Mouse (Mus musculus): Measurements from ENCODE around the gene Nup160.

Gene Nup160

DNA sequence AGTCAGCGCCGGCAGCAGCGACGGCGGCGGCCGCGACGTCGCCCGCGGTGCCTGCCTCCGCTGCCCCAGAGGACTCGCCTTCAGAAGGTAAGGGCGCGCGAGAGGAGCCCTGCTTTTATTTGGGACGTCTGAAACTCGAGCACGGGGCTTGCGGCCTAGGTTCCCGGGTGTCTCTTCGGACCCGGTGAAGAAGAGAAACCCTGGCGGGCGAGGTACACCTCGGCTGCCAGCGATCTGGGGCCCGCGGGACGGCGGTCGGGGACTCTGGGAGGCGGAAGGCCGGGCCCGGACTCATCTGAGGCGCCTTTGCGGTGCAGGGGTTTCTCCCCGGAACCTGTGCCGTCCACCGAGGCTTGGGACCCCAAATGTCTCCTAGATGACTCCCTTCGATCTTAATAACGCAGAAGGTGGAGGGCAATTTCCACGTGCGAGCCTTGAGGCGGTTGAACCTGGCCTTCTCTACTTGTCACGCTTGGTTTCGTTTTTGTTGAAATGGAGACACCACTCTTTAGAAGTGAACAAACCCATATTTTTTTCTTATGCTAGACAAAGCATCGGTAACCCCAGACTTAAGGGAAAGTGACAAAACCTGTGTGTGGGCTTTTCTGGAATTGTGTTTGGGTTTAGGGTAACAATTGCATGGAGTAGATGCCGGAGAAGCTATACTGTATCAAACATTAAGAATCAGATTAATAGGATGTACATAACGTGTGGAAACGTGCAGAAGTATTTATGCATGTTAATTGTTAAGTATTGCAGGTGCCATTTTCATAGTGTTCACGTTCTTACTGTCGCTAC lies 68.9 kb downstream of the Nup160 start:
- DNase-seq = peak in 1 of 2 experiments; percentile 63

DNA sequence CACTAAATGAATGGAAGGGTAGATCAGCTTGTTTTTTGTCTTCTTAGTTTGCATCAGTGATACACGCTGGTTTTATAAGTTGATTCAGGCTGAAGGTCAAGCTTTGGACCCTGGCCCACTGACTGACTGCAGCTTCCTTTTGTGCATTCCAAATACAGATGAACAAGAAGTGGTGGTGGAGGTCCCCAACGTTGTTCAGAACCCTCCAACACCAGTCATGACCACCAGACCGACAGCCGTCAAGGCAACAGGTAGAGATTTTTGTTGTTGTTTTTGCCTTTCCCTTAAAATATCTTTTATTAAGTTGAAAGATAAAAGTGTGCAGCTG lies 69.5 kb downstream of the Nup160 start:
- no peak for DNase-seq

DNA sequence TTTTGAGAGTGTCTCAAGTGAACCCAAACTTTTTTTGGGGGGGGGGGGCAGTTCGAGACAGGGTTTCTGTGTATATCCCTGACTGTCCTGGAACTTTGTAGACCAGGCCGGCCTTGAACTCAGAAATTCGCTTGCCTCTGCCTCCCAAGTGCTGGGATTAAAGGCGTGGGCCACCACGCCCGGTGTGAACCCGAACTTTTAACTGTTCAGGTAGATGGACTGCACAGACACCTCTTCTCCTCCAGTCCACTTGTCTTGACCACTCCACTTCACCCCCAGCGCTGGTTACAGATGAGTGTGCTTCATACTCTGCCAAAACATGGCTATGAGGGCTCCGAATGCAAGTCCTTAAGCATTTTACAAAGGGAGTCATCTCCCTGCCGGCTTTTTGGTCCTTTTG lies 70.1 kb downstream of the Nup160 start:
- DNase-seq = no peak

DNA sequence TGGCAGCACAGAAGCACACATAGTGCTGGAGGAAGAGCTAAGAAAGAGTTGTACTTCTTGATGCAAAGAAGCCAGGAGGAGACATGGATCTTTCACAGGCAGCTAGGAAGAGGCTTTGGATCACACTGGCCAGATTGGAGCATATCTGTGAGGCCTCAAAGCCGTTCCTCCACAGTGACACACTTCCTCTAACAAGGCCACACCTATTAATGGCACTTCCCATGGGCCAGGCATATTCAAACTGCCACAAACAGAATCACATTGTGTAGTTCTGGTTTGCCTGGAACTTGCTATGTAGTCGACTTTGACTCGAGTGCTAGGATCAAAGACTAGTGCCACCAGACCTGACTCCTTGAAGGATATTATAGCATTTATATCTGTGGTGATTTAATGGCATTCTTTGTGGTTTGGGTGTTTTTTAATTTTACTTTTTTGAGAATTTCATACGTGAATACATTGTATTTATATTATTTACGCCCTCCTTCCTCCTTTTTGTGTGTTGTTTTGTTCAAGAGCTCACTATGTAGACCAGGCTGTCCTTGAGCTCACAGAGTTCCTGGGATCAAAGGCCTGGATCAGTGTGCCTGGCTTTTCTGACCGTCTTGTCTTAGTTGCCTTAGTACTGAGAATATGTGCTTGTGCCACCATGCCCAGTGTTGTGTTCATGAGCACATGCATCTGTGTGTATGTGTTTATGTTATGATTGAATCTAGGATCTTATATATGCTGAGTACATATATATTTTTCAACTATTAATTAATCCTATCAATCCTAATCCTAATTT lies 72.9 kb downstream of the Nup160 start:
- DNase-seq = no peak

DNA sequence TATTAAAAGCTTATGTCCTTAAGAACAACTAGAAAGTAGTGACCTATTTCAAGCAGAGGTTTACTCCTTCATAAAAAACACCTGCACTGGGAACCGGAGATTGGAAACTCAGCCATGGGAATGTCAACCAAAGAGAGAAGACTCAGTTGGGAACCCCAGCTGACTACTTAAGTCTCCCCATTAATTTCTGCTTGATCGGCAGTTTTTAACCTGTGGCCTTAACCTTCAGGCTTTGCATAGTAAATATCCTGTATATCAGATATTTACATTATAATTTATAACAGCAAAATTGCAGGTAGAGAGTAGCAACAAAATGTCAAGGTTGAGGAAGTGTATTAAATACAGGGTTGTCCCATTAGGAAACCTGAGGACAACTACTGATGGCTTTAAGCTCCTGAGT lies 76.5 kb downstream of the Nup160 start:
- no peak for DNase-seq

DNA sequence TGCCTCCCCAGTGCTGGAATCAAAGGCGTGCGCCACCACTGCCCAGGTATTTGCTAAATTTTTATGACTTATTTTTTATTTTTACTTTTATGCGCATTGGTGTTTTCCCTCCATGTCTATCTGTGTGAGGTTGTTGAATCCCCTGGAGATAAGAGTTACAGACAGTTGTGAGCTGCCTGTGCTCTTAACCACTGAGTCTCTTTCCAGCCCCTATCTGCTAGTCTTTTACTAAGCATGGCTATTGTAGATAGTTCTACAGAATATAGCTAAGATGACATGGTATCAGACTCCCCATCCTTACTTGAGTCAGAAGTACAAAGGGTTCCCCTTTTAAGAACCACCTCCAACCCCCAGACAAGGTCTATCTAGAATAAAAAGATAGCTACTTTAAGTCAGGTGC lies 77.2 kb downstream of the Nup160 start:
- DNase-seq = no peak

DNA sequence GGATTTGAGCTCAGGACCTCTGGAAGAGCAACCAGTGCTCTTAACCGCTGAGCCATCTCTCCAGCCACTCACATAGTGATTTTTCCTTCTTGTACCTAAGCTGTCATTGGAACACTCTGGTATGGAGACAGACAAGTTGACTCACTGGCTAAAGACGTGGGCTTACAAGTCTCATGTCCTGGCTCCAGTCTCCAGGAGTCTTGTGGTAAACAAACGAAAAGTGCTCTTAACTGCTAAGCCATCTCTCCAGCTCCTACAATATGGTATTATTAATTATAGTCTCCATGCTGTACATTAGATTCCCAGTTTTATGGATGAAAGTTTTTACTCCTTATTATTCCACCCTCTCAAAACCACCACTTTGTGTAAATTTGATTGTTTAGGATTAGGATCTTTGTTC lies 88.1 kb downstream of the Nup160 start:
- DNase-seq = no peak

DNA sequence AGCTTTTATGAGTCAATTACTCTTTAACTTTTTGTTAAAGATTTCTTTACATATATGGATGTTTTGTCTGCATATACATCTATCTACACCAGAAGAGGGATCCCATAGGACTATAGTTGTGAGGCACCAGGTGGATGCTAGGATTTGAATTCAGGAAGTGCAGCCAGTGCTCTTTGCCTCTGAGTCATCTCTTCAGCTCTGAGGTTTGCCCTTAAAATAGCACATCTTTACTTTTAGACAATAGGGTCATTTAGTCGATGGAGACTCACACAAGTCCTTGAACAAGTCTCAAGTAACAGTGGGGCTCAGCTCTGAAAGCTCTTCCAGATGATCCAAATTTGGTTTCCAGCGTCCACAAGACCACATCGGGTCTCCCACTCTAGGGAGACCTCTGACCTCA lies 104.3 kb downstream of the Nup160 start:
- DNase-seq = no peak

DNA sequence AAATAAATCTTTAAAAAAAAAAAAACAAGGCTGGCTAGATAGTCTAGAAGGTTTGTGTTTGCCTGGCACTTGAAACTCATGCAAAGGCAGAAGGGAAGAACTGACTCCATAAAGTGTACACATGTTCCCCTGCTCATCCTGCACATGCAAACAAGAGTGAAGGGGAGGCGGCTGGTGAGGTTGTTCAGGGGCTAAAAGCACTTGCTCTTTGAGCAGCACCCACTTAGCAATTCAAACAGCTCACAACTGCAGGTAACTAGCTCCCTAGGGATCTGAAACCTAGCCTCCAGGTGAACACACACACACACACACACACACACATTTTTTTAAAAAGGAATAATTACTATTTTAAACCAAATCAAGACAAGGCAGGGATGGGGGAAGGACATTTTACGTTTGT lies 104.9 kb downstream of the Nup160 start:
- DNase-seq = no peak

DNA sequence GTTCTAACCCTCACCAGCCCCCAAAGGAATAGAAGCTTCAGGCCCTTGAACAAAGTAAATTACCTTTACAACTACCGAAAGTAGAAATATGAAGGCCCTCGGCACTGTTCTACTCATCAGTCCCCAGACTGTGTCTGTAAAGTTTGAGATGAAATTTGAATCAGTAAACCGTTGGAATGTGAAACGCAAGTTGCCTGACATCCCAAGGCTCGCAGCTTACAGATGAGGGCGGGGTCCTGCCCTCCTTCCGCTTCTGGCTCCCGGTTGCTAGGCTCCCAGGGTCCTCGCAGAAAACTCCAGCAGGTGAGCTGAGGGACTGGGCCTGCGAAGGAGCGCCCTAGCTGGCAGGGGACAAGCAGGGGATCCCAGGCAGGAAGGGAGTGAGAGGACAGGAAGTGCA lies 105.4 kb downstream of the Nup160 start, which contains the start of gene Agbl2:
Agbl2 (plus strand) TSS at position 270 of the 400 bp plus-strand sequence.
- no peak for DNase-seq

DNA sequence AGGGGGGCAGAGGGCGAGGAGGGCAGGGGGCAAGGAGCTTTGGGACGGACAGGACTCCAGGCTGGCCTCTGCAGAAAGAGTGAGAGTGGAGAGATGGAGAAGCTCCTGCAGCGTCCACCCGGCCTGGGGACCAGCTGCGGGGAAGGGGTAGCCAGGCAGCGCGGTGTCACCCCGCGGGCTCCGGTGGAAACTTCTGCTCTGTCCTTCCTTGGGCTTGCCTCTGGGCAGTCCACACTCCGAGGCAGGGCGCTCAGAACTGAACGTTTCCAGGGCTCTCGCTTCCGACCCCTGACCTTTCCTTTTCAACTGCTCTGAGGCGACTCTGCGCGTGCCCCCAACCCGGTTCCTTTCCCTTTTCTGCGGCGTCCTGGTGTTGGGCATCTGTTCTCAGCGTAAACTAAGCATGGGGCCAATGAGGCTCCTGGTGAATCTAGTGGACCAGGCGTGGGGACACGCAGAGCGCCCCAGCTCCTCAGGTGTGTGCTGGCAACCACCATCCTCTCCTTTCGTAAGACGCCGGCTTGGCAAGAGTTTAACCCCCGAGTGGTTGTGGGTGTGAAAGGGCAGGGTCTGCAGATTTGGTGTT lies 106.0 kb downstream of the Nup160 start:
- no peak for DNase-seq

All from spleen, adult 18-20 months (tissue).